21 mouse cellular contexts compared by ENCODE assay signal in genomic region chr7:122942111-122942510, GRCm38 (mm10). TPM values are rescaled to one million over a fixed set of nuclear protein-coding genes. Genes with fewer than 3 reads are reported as not detected.
A peak's percentile ranks its signal among the peaks of the same experiment; 100 is the strongest.
DNase-seq lines count a peak whose midpoint lies in the region; TF ChIP-seq lines count a peak whose summit lies in the region.
"Had no signal": no experiment of that assay in that cellular context is flagged by ENCODE, and none has a peak within 500 bp of the region (broad histone marks: within the 10 kb centered on the region; RNA-seq: fewer than 3 reads in every experiment).

No protein-coding gene starts in this region.

- TF ChIP-seq CTCF in layer of hippocampus, adult 2 months (conservative IDR thresholded peaks at IDR 0.05) = peak; percentile 32
- peak; percentile 41 for TF ChIP-seq CTCF in ES-Bruce4 (IDR thresholded peaks at IDR 0.05; ENCODE audit: low read depth, low read length)

- H3K4me1 ChIP-seq in ES-Bruce4 (ENCODE audit: control insufficient read depth, insufficient read depth, low read length) = peaks cover 2% of the 10 kb centered on the region
- H3K4me1 ChIP-seq: heart, embryonic 12.5 days; hindbrain, embryonic 15.5 days; limb, embryonic 10.5 days had no signal

- no peak overlapping the region for H3K9ac ChIP-seq in ES-Bruce4 (ENCODE audit: low read depth, poor library complexity, severe bottlenecking)
- H3K9ac ChIP-seq: forebrain, embryonic 12.5 days; heart, embryonic 12.5 days; hindbrain, embryonic 15.5 days; neural tube, embryonic 15.5 days had no signal

- no peak for TF ChIP-seq EP300 in ES-Bruce4 (IDR thresholded peaks at IDR 0.05; ENCODE audit: insufficient read depth, low read depth, low read length)

- H3K27me3 ChIP-seq in ES-Bruce4 (ENCODE audit: control insufficient read depth, insufficient read depth, low read length, poor library complexity, severe bottlenecking) = no peaks in the 10 kb centered on the region
- H3K27me3 ChIP-seq: heart, embryonic 12.5 days; hindbrain, embryonic 15.5 days; neural tube, embryonic 15.5 days had no signal

- no peaks in the 10 kb centered on the region for H3K36me3 ChIP-seq in ES-Bruce4 (ENCODE audit: control insufficient read depth, insufficient read depth, low read length, poor library complexity, severe bottlenecking)
- H3K36me3 ChIP-seq: forebrain, embryonic 12.5 days; heart, embryonic 12.5 days; hindbrain, embryonic 15.5 days; limb, embryonic 10.5 days; neural tube, embryonic 15.5 days had no signal

- DNase-seq in layer of hippocampus, adult 2 months (ENCODE audit: low spot score in 2 of 2) = no peak
- no peak for DNase-seq in layer of hippocampus, adult 9-11 months
- DNase-seq in 416B (ENCODE audit: low read depth) (peak; percentile 39), ZHBTc4 (ENCODE audit: low read depth, low spot score) (peak; percentile 76)
- DNase-seq in left cerebral cortex, adult 11 months (ENCODE audit: low spot score) = no peak
- no peak for DNase-seq in natural killer cell, adult 2 months (ENCODE audit: low spot score in 2 of 2)
- no peak for DNase-seq in heart, adult 8-10 months (ENCODE audit: low spot score)
- DNase-seq: adrenal gland, adult 2 months; cerebellum, adult 11 months; cerebellum, postnatal 25 days; gastrocnemius, postnatal 25 days; kidney, adult 8-10 months; layer of hippocampus, postnatal 36 days; lung, postnatal 4 days; thymus, postnatal 25 days had no signal

- no peak overlapping the region for H3K27ac ChIP-seq in layer of hippocampus, adult 2 months
- no peak overlapping the region for H3K27ac ChIP-seq in ES-Bruce4 (ENCODE audit: insufficient read depth, low read length)
- H3K27ac ChIP-seq: forebrain, embryonic 12.5 days; hindbrain, embryonic 15.5 days; limb, embryonic 10.5 days; neural tube, embryonic 15.5 days had no signal

- TF ChIP-seq POLR2A in ES-Bruce4 (IDR thresholded peaks at IDR 0.05; ENCODE audit: insufficient read depth, low read length) = no peak

- no peak overlapping the region for H3K4me3 ChIP-seq in layer of hippocampus, adult 2 months
- no peak overlapping the region for H3K4me3 ChIP-seq in ES-Bruce4 (ENCODE audit: low read depth, low read length)
- H3K4me3 ChIP-seq: forebrain, embryonic 12.5 days; heart, embryonic 12.5 days; hindbrain, embryonic 15.5 days; limb, embryonic 10.5 days; neural tube, embryonic 15.5 days had no signal

- H3K9me3 ChIP-seq in ES-Bruce4 (replicated peaks; ENCODE audit: control insufficient read depth, insufficient read depth, low read length, poor library complexity, severe bottlenecking) = no peaks in the 10 kb centered on the region
- H3K9me3 ChIP-seq: forebrain, embryonic 12.5 days; hindbrain, embryonic 15.5 days; limb, embryonic 10.5 days; neural tube, embryonic 15.5 days had no signal

RNA-seq across cellular contexts. Expression of gene Rbbp6, which starts 23.4 kb away (rescaled TPM):
- 10 to 100 TPM; 70.9 to 78.7 TPM for total RNA-seq in layer of hippocampus, adult 2 months (2021)
- 101 and 105 TPM in 2 replicates for polyA plus RNA-seq in ES-Bruce4 (2011; ENCODE audit: insufficient read depth, insufficient read length, low read depth, missing spikeins)
- total RNA-seq in heart, adult 8-10 months (2022) = 10 to 100 TPM; 26.0 to 34.3 (median 29.9) TPM

Comparison
In these comparisons a context has a peak if more than half of its experiments do, and no peak if none do; other contexts are left out.
1. DNase-seq: peak in 416B (single experiment) and ZHBTc4 (single experiment); none in layer of hippocampus, adult 2 months (0 of 2), layer of hippocampus, adult 9-11 months (single experiment), left cerebral cortex, adult 11 months (single experiment), natural killer cell, adult 2 months (0 of 2) and heart, adult 8-10 months (single experiment).